Mouse (Mus musculus): ENCODE measurements around the gene Cd59b.
"Not testable (repeated sequence)": the region's sequence is repeated elsewhere in the genome, so short reads cannot be mapped to it uniquely, and the experiment has no call there.

DNA sequence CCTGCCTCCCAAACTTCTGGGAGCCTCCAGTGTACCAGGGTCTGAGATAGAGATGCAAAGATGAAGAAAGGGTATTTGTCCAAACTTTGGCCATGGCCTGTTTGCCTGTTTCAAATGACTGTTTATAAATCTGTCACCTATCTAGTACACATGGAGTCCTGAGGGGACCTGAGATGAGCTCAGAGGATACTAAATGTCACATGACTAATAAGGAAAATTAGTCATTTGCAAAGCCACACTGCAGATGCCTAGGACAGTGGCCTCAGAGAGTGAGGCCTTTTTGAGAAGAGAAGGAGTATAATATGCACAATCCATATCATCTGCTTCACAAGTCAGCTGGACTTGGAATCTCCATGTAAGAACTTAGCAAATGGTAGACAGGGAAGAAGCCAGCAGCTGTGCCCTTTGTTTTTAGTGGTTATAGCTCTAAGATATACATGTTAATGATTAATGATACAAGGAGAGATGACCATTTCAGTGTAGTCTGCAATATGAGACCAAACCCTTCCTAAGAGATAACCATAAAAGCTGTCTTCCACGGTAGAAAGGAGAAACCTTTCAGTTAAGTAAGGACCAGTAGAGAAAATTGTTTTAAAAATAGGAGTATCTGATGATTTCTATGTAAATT lies 41.6 kb downstream of the Cd59b start:
- TF ChIP-seq POLR2A (IDR thresholded peaks at IDR 0.05; ENCODE audit: control insufficient read depth, extremely low read depth, insufficient read depth, low read length, poor library complexity); CTCF (IDR thresholded peaks at IDR 0.05; ENCODE audit: borderline replicate concordance, control insufficient read depth, extremely low read depth, insufficient read depth, low read length, poor library complexity): not testable (repeated sequence)
